Mouse (Mus musculus) midbrain, postnatal 0 days (tissue): ENCODE results near the gene Osbp2. TPM values are rescaled to one million over a fixed set of nuclear protein-coding genes. Genes with fewer than 3 reads are reported as not detected.

Experiments used
- ATAC-seq: fragments of 200-750 bp; cut with Nextera tagmentation; 2 replicates; pipeline ENCODE4 v1.8.0; 2017; ENCODE audit warnings: moderate number of reproducible peaks, mild to moderate bottlenecking, moderate TSS enrichment, moderate library complexity; ENCODE audit not compliant: low FRiP score
- DNase-seq: peaks from one replicate; pipeline ENCODE4 v3.0.0-alpha.2; 2015; ENCODE audit warnings: low spot score
- H3K27ac ChIP-seq: fragments of 300-500 bp; sonication (generic); 2 replicates; pipeline ENCODE4 v1.5.1; 2014; ENCODE audit warnings: low read depth, mild to moderate bottlenecking, low read length, mixed read lengths
- H3K27me3 ChIP-seq: fragments of 300-500 bp; sonication (generic); 2 replicates; pipeline ENCODE4 v1.6.1; 2014; ENCODE audit warnings: low read length, control low read depth, mixed read lengths; ENCODE audit not compliant: insufficient read depth
- H3K36me3 ChIP-seq: fragments of 300-500 bp; sonication (generic); 2 replicates; pipeline ENCODE4 v1.6.1; 2014; ENCODE audit warnings: low read length, control low read depth, mixed read lengths; ENCODE audit not compliant: insufficient read depth
- H3K4me1 ChIP-seq: fragments of 300-500 bp; sonication (generic); 2 replicates; pipeline ENCODE4 v1.6.1; 2014; ENCODE audit warnings: mild to moderate bottlenecking, control low read depth, antibody characterized with exemption, low read length, mixed read lengths; ENCODE audit not compliant: insufficient read depth
- H3K4me2 ChIP-seq: fragments of 300-500 bp; sonication (generic); 2 replicates; pipeline ENCODE4 v1.6.1; 2014; ENCODE audit warnings: low read depth, mild to moderate bottlenecking, low read length, mixed read lengths; ENCODE audit not compliant: poor library complexity, severe bottlenecking
- H3K4me3 ChIP-seq: fragments of 300-500 bp; sonication (generic); 2 replicates; pipeline ENCODE4 v1.5.1; 2014; ENCODE audit warnings: low read depth, mild to moderate bottlenecking, low read length, moderate library complexity
- H3K9ac ChIP-seq: fragments of 300-500 bp; sonication (generic); replicated peaks from 2 replicates; pipeline ENCODE4 v1.6.1; 2014; ENCODE audit warnings: mild to moderate bottlenecking, low read length, moderate library complexity, mixed read lengths; ENCODE audit not compliant: poor library complexity, severe bottlenecking
- H3K9me3 ChIP-seq: fragments of 300-500 bp; sonication (generic); 2 replicates; pipeline ENCODE4 v1.6.1; 2016; ENCODE audit warnings: low read length, control low read depth
- CTCF ChIP-seq: IDR thresholded peaks from 2 replicates; pipeline ENCODE4 v1.5.1; 2016; ENCODE audit warnings: antibody characterized with exemption, mild to moderate bottlenecking
- WGBS: fragments of 180-500 bp; shearing (Covaris S2); extraction: QIAGEN DNeasy Blood & Tissue Kit; methylation state at CpG from one replicate; pipeline ENCODE4 v1.1.7; 2014; 5-methylcytosine and 5-hydroxymethylcytosine counted together
- polyA plus RNA-seq: library from polyadenylated mRNA; unstranded; fragments of >200 nt; fragmentation: Nextera tagmentation; extraction: Ambion mirVana; gene quantifications from 2 replicates; pipeline ENCODE4 v1.2.1, GENCODE M21; 2015
- total RNA-seq: library from RNA; depleted of rRNA; stranded (reverse); fragments of >200 nt; gene quantifications from 2 replicates; pipeline ENCODE4 v1.2.3, GENCODE M21; 2014

Gene Osbp2
- total and polyA plus RNA-seq, 2 experiments from 2014 or later, result 52.5 to 67.2 TPM

- peak; percentile 75 for TF ChIP-seq CTCF
- no peak overlapping the region for H3K9ac ChIP-seq
These were observed 16.1 kb upstream of the Osbp2 start for GRCm38 (mm10) chr11:3879836-3880235.

GRCm38 (mm10) chr11:3878660-3879059 is 15.0 kb upstream of the Osbp2 start:
- Histone ChIP-seq H3K27ac (no peak overlapping the region), H3K27me3 (no peaks in the 10 kb centered on the region), H3K4me2 (no peak overlapping the region), H3K9me3 (no peaks in the 10 kb centered on the region), H3K4me3 (no peak overlapping the region), H3K9ac (no peak overlapping the region), H3K4me1 (no peaks in the 10 kb centered on the region), H3K36me3 (no peaks in the 10 kb centered on the region)
- no peak for TF ChIP-seq CTCF
- DNase-seq (no peak), ATAC-seq (no peak)
- 80% methylated on average over 7 of the region's 7 CpGs for WGBS

More at GRCm38 (mm10) chr11:3879836-3880235, 16.1 kb upstream of the Osbp2 start:
- Histone ChIP-seq H3K36me3 (no peaks in the 10 kb centered on the region), H3K4me3 (no peak overlapping the region), H3K9me3 (no peaks in the 10 kb centered on the region), H3K4me2 (no peak overlapping the region), H3K27ac (no peak overlapping the region), H3K4me1 (no peaks in the 10 kb centered on the region), H3K27me3 (no peaks in the 10 kb centered on the region)
- peak; percentile 80 for DNase-seq
- 37% methylated on average over 2 of the region's 2 CpGs for WGBS
- ATAC-seq, result no peak

- Histone ChIP-seq H3K9ac (no peak overlapping the region), H3K4me1 (no peaks in the 10 kb centered on the region), H3K27me3 (no peaks in the 10 kb centered on the region), H3K4me3 (no peak overlapping the region), H3K4me2 (no peak overlapping the region), H3K9me3 (no peaks in the 10 kb centered on the region), H3K27ac (no peak overlapping the region), H3K36me3 (no peaks in the 10 kb centered on the region)
- DNase-seq, result no peak
- no peak for TF ChIP-seq CTCF
- no peak for ATAC-seq
- 84% methylated on average over 6 of the region's 6 CpGs for WGBS
These were observed 12.7 kb upstream of the Osbp2 start for GRCm38 (mm10) chr11:3876419-3876818.

- 32% methylated on average over 6 of the region's 6 CpGs for WGBS
- DNase-seq, result peak; percentile 41
These were observed 640 bp upstream of the Osbp2 start for GRCm38 (mm10) chr11:3864343-3864742.

GRCm38 (mm10) chr11:3862661-3863453 is 846 bp downstream of the Osbp2 start:
- Histone ChIP-seq H3K27me3 (no peaks in the 10 kb centered on the region), H3K9me3 (no peaks in the 10 kb centered on the region), H3K4me3 (peak overlapping the region; percentile 45), H3K9ac (peak overlapping the region; percentile 59), H3K36me3 (no peaks in the 10 kb centered on the region), H3K4me1 (peaks cover 4% of the 10 kb centered on the region; the same call in 1 of the 2 replicates), H3K27ac (no peak overlapping the region), H3K4me2 (peak overlapping the region; percentile 78)
- DNase-seq, result no peak
- 0 out of 2 replicates have a peak, but pooled peaks have one; percentile 3 for ATAC-seq
- WGBS, result 80% methylated on average over 19 of the region's 19 CpGs
- TF ChIP-seq CTCF, result no peak; the same call in 1 of the 2 replicates

More at GRCm38 (mm10) chr11:3864343-3864742, 640 bp upstream of the Osbp2 start:
- no peak for TF ChIP-seq CTCF
- Histone ChIP-seq H3K4me1 (peaks cover 4% of the 10 kb centered on the region; the same call in 1 of the 2 replicates), H3K9me3 (no peaks in the 10 kb centered on the region), H3K4me2 (peak overlapping the region; percentile 78), H3K36me3 (no peaks in the 10 kb centered on the region), H3K27ac (no peak overlapping the region), H3K27me3 (no peaks in the 10 kb centered on the region), H3K4me3 (peak overlapping the region; percentile 45), H3K9ac (no peak overlapping the region)
- ATAC-seq, result peak; percentile 53; the same call in 1 of the 2 replicates

GRCm38 (mm10) chr11:3860361-3860760 is 3.3 kb downstream of the Osbp2 start:
- Histone ChIP-seq H3K9me3 (no peaks in the 10 kb centered on the region), H3K4me1 (peaks cover 4% of the 10 kb centered on the region; the same call in 1 of the 2 replicates), H3K9ac (no peak overlapping the region), H3K27me3 (no peaks in the 10 kb centered on the region), H3K4me2 (no peak overlapping the region), H3K27ac (no peak overlapping the region), H3K36me3 (no peaks in the 10 kb centered on the region), H3K4me3 (no peak overlapping the region)
- WGBS, result 80% methylated on average over 4 of the region's 4 CpGs
- no peak for TF ChIP-seq CTCF
- no peak for ATAC-seq
- DNase-seq, result no peak
